Mouse (Mus musculus) small intestine, adult 2 months (tissue): ENCODE results near the gene Ttc34. TPM values are rescaled to one million over a fixed set of nuclear protein-coding genes. Genes with fewer than 3 reads are reported as not detected.

Experiments
- H3K27ac ChIP-seq: fragments of 200-500 bp; 2 replicates; pipeline ENCODE4 v1.5.1; 2012; ENCODE audit warnings: low read depth, low read length, control low read depth, inconsistent platforms; ENCODE audit not compliant: insufficient read depth
- H3K27me3 ChIP-seq: fragments of 200-500 bp; 2 replicates; pipeline ENCODE4 v1.6.1; 2012; ENCODE audit warnings: mild to moderate bottlenecking, moderate library complexity, low read length, inconsistent platforms; ENCODE audit not compliant: control insufficient read depth, insufficient read depth
- H3K36me3 ChIP-seq: fragments of 200-500 bp; 2 replicates; pipeline ENCODE4 v1.6.1; 2012; ENCODE audit warnings: mild to moderate bottlenecking, low read length, control low read depth, inconsistent platforms; ENCODE audit not compliant: control insufficient read depth, insufficient read depth
- H3K4me1 ChIP-seq: fragments of 200-500 bp; 2 replicates; pipeline ENCODE4 v1.6.1; 2012; ENCODE audit warnings: low read length, inconsistent platforms, mixed read lengths; ENCODE audit not compliant: control insufficient read depth, insufficient read depth, insufficient read length
- H3K4me3 ChIP-seq: fragments of 200-500 bp; 2 replicates; pipeline ENCODE4 v1.5.1; 2012; ENCODE audit warnings: low read depth, mild to moderate bottlenecking, control low read depth, inconsistent platforms, low read length, moderate library complexity
- CTCF ChIP-seq: fragments of 200-500 bp; IDR thresholded peaks from 2 replicates; pipeline ENCODE4 v1.5.1; 2012; ENCODE audit warnings: low read depth, mild to moderate bottlenecking, control low read depth, inconsistent platforms, low read length, moderate library complexity, mixed read lengths; ENCODE audit not compliant: insufficient replicate concordance, insufficient read length; ENCODE audit errors: extremely low read depth
- POLR2A ChIP-seq: fragments of 200-500 bp; IDR thresholded peaks from 2 replicates; pipeline ENCODE4 v1.6.1; 2012; ENCODE audit warnings: low read depth, mild to moderate bottlenecking, control low read depth, inconsistent platforms, low read length, moderate library complexity
- WGBS: fragments of 180-500 bp; shearing (Covaris S2); methylation state at CpG from one replicate; pipeline ENCODE4 v1.1.7; 2018; 5-methylcytosine and 5-hydroxymethylcytosine counted together
- polyA plus RNA-seq: library from polyadenylated mRNA; depleted of rRNA; stranded (reverse); fragments of >200 nt; gene quantifications from 2 replicates; pipeline ENCODE4 v1.2.3, GENCODE M21; 2012

Gene Ttc34
- polyA plus RNA-seq, 1 experiment, result not detected

DNA sequence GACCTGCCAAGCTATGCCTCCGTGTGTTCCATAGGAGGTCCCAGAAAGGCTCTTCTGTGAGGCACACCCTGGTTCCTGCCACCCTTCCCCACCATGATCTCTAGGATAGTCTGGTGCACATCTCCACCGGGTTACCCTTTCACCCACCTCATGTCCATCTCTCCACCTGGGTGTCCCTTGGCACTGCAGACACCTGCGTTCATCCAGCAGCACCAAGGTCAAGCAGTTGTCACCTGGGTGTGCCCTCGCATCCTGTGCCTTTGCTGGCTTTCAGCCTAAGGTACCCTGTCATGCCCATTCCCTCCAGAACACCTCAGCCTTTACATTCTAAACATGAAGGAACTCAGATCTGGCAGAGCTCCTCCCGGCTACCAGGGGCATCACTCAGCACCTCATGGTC is 29.1 kb downstream of the Ttc34 start:
- no peak for TF ChIP-seq POLR2A
- TF ChIP-seq CTCF, result no peak
- 73% methylated on average over 5 of the region's 5 CpGs for whole genome bisulfite sequencing
- peaks cover 7% of the 10 kb centered on the region; the same call in 1 of the 2 replicates for H3K4me1 ChIP-seq
- H3K36me3 ChIP-seq, result no peaks in the 10 kb centered on the region
- H3K27me3 ChIP-seq, result 0 out of 2 replicates have a peak, but pooled peaks cover 1% of the 10 kb centered on the region
- H3K4me3 ChIP-seq, result no peak overlapping the region
- no peak overlapping the region for H3K27ac ChIP-seq

DNA sequence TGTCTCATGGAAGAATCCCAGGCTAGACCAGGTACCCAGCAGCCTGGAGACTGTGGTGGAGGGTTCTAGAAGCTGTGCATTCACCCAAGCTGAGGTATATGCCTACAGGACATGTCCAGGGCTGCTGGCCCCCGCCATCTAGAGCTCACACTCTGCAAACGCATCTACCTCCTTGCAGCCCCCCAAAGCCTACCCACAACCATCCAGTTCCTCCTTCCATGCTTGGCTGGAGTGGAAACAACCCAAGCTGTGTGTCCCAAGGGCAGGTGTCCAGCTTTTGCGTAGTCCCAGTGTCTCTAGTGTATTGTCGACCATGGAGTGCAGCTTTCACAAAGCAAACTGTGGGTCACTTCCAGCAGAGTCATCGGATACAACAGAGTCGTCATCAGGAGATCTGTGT is 30.0 kb downstream of the Ttc34 start:
- H3K4me3 ChIP-seq, result no peak overlapping the region
- 77% methylated on average over 6 of the region's 6 CpGs for WGBS

DNA sequence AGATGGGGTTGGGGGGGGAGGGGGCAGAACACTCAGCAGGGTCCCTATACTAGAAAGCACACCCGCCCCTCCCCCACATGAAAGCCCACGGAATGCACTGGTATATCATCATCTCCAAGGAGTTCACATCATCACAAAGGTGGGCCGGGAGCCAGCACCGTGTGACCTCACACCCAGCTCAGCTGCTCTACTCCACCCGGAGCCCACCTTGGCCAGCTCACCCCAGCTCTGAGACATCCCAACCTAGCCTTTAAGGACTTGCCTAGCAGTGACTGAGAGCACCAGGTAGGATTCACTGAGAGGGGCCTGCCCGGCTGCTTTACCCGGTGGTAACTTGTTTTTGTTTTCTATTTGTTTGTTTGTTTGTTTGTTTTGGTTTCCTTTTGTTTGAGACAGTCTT is 32.2 kb downstream of the Ttc34 start, which contains the start of gene Mmel1:
TSS of gene Mmel1 (plus strand) at position 146 of the 400 bp plus-strand sequence.
- Histone ChIP-seq H3K36me3 (no peaks in the 10 kb centered on the region), H3K27me3 (0 out of 2 replicates have a peak, but pooled peaks cover 5% of the 10 kb centered on the region), H3K4me1 (peaks cover 4% of the 10 kb centered on the region; the same call in 1 of the 2 replicates), H3K4me3 (no peak within 1 kb of the TSS), H3K27ac (no peak within 1 kb of the TSS)
- WGBS, result 78% methylated on average over 7 of the region's 7 CpGs
- no peak for TF ChIP-seq POLR2A
- TF ChIP-seq CTCF, result no peak

More for the DNA sequence above, 30.0 kb downstream of the Ttc34 start:
- peaks cover 7% of the 10 kb centered on the region; the same call in 1 of the 2 replicates for H3K4me1 ChIP-seq
- no peaks in the 10 kb centered on the region for H3K36me3 ChIP-seq
- 0 out of 2 replicates have a peak, but pooled peaks cover 5% of the 10 kb centered on the region for H3K27me3 ChIP-seq
- no peak overlapping the region for H3K27ac ChIP-seq
- TF ChIP-seq POLR2A (no peak), CTCF (no peak)

DNA sequence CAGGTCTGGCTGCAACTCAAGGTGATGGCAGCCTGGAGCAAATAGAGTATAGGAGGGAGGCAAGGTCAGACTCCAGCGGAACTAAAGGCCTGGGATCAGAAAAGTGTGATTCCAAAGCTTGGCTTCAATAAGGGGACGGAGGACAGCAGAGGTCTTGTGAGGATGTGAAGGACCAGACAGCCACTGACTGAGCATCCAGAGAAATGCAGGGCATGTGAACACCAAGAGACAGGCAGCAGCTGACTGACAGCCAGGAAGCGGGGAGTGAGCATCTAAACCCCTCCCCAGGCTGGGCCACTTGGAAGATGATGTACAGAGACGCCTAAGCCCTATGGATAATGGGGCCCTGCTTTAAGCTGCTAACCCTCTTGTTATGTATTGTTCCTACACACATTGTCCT is 33.5 kb downstream of the Ttc34 start:
- TF ChIP-seq POLR2A (no peak), CTCF (no peak)
- 91% methylated on average over 4 of the region's 4 CpGs for WGBS
- no peaks in the 10 kb centered on the region for H3K36me3 ChIP-seq

DNA sequence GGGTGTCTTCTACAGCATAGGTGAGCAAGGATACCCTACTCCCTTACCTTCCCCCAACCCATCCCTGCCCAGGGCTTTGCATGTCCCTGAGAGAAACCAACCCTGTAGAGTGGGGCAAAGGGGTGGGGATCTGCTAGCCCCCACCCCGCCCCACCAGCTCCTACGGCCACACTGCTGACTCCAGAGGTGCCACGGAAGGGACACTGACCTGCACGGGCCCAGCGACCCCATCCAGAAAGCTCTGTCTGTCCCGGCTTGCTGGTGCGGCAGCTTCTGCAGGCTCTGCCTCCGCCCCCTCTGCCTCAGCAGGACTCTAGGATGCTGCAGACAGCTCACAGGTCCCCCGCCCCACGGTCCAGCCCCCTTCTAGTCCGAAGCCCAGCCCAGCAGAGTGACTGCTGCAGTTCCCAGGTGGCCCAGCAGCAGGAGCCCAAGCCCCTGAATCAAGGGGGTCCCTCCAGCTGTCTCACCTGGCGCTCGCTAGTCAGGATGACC is 34.5 kb downstream of the Ttc34 start:
- H3K36me3 ChIP-seq, result no peaks in the 10 kb centered on the region
- WGBS, result 11% methylated on average over 13 of the region's 13 CpGs

More for the DNA sequence above, 33.5 kb downstream of the Ttc34 start:
- no peak overlapping the region for H3K27ac ChIP-seq
- no peak overlapping the region for H3K4me3 ChIP-seq
- H3K4me1 ChIP-seq, result peaks cover 3% of the 10 kb centered on the region; the same call in 1 of the 2 replicates
- 0 out of 2 replicates have a peak, but pooled peaks cover 5% of the 10 kb centered on the region for H3K27me3 ChIP-seq

DNA sequence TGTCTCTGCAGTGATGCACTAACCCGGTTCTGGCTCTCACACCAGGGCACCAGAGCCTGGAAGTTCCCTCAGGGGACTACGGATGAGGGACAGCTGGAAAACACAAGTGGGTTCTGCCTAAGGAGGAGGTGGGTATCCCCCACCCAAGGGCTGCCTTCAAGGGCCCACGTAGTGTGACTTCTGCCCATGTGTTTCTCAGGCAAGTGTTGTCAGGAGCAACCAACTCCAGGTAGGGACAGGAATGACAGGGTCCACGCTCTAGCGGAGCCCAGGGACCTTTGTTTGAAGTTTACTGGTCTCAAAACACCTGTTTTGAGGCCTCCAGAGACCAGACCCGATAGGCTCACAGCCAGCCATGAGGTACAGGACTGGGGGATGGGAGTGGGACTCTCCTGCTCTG is 35.9 kb downstream of the Ttc34 start:
- H3K27me3 ChIP-seq, result 0 out of 2 replicates have a peak, but pooled peaks cover 5% of the 10 kb centered on the region
- WGBS, result 76% methylated on average over 6 of the region's 6 CpGs

More for the DNA sequence above, 34.5 kb downstream of the Ttc34 start:
- H3K27me3 ChIP-seq, result 0 out of 2 replicates have a peak, but pooled peaks cover 5% of the 10 kb centered on the region
- no peak overlapping the region for H3K4me3 ChIP-seq
- no peak for TF ChIP-seq CTCF
- no peak for TF ChIP-seq POLR2A
- no peak overlapping the region for H3K27ac ChIP-seq
- H3K4me1 ChIP-seq, result peaks cover 3% of the 10 kb centered on the region; the same call in 1 of the 2 replicates

DNA sequence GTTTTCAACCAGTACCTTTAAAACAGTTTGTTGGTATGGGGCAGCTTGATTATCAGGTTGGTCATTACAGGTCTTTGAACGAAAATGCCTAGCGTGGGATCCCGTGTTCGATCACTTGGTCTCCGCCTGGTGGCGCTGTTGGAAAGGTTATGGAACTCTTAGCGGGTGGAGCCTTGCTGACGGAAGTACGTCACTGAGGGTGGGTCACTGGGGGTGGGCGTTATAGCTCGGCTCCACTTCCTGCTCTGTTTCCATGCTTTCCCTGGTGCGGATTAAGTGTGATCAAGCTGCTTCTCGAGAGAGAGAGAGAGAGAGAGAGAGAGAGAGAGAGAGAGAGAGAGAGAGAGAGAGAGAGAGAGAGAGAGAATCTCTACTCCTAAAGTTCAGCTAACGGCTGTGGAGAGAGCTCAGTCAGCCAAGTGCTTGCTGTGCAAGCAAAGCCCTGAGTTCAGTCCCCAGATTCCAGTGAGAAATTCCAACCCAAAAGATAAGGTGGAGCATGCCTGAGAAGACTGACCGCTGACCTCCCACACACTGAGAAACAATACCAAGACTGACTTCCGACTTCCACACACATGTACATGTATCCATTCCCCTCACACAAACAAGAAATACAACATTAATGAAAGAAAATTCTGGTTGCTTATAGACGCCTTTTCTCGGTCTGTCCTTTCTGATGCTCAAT is 40.7 kb downstream of the Ttc34 start:
- peak overlapping the region; percentile 33; the same call in 1 of the 2 replicates for H3K4me3 ChIP-seq
- peak; percentile 95; the same call in 1 of the 2 replicates for TF ChIP-seq CTCF
- TF ChIP-seq POLR2A, result peak; percentile 42; the same call in 1 of the 2 replicates

More for the DNA sequence above, 35.9 kb downstream of the Ttc34 start:
- TF ChIP-seq CTCF (no peak), POLR2A (no peak)
- H3K36me3 ChIP-seq, result no peaks in the 10 kb centered on the region
- no peak overlapping the region for H3K27ac ChIP-seq
- H3K4me1 ChIP-seq, result peaks cover 3% of the 10 kb centered on the region; the same call in 1 of the 2 replicates
- no peak overlapping the region for H3K4me3 ChIP-seq

More for the DNA sequence above, 40.7 kb downstream of the Ttc34 start:
- Histone ChIP-seq H3K4me1 (peaks cover 7% of the 10 kb centered on the region; the same call in 1 of the 2 replicates), H3K27ac (peak overlapping the region; percentile 68), H3K36me3 (no peaks in the 10 kb centered on the region), H3K27me3 (no peaks in the 10 kb centered on the region)
- 7% methylated on average over 18 of the region's 18 CpGs for WGBS
